ENCODE assay signal across 15 mouse cellular contexts in genomic region chr3:96698993-96699690, GRCm38 (mm10). TPM values are rescaled to one million over a fixed set of nuclear protein-coding genes. Genes with fewer than 3 reads are reported as not detected.
A peak's percentile ranks its signal among the peaks of the same experiment; 100 is the strongest.
DNase-seq lines count a peak whose midpoint lies in the region; ATAC-seq and TF ChIP-seq lines count a peak whose summit lies in the region.
"Had no signal": no experiment of that assay in that cellular context is flagged by ENCODE, and none has a peak within 500 bp of the region (broad histone marks: within the 10 kb centered on the region; RNA-seq: fewer than 3 reads in every experiment).

No protein-coding gene starts in this region.

- DNase-seq in embryo, embryonic 11 days = peak; percentile 31
- no peak for DNase-seq in embryo, embryonic 9.5 days (ENCODE audit: extremely low spot score)
- peak; percentile 25 to 43 for DNase-seq in kidney, postnatal 4 days
- DNase-seq in kidney, postnatal 25 days = no peak
- DNase-seq in testis, postnatal 10 days (ENCODE audit: low spot score) = no peak
- no peak for DNase-seq in gastrocnemius, postnatal 4 days (ENCODE audit: low spot score in 2 of 2)
- DNase-seq: B cell, adult 2 months; heart, adult 18-20 months; liver; lung, embryonic 14.5 days had no signal

- no peak for TF ChIP-seq CTCF in testis, adult 2 months (IDR thresholded peaks at IDR 0.05; ENCODE audit: control insufficient read depth, insufficient read depth, insufficient replicate concordance, low read depth, low read length)

- H3K27me3 ChIP-seq in testis, adult 2 months (ENCODE audit: control insufficient read depth, insufficient read depth, low read length) = no peaks in the 10 kb centered on the region
- H3K27me3 ChIP-seq: intestine, embryonic 15.5 days had no signal

- no peak for TF ChIP-seq POLR2A in testis, adult 2 months (IDR thresholded peaks at IDR 0.05; ENCODE audit: control insufficient read depth, low read depth, low read length)

- no peak overlapping the region for H3K27ac ChIP-seq in testis, adult 2 months (ENCODE audit: control insufficient read depth, insufficient read depth, low read depth, low read length)
- H3K27ac ChIP-seq: intestine, embryonic 15.5 days had no signal

- H3K4me1 ChIP-seq in testis, adult 2 months (ENCODE audit: control insufficient read depth, insufficient read depth, low read length) = peaks cover 13% of the 10 kb centered on the region

- no peak for ATAC-seq in CD4-positive, CD25-positive, alpha-beta regulatory T cell, adult 4 months
- ATAC-seq: intestine, embryonic 15.5 days had no signal

- H3K36me3 ChIP-seq in testis, adult 2 months (ENCODE audit: control insufficient read depth, insufficient read depth, low read length) = no peaks in the 10 kb centered on the region

- peak overlapping the region; percentile 73 for H3K4me3 ChIP-seq in testis, adult 2 months (ENCODE audit: control insufficient read depth, low read depth, low read length)
- H3K4me3 ChIP-seq: intestine, embryonic 15.5 days had no signal

RNA-seq across cellular contexts. Expression of gene Pias3, which starts 3.0 kb away (rescaled TPM):
- 6.9 and 7.2 TPM in 2 replicates for polyA plus RNA-seq in testis, adult 2 months (2012; rRNA removed)
- 10 to 100 TPM; 30.7 to 33.3 TPM for total RNA-seq in gastrocnemius, postnatal 4 days (2021)
- polyA plus RNA-seq in CD4-positive, CD25-positive, alpha-beta regulatory T cell, adult 4 months (2017; shearing (Covaris generic)) = 10 to 100 TPM; 41.9 to 83.2 TPM

RNA-seq across cellular contexts. Expression of gene Nudt17, which starts 9.2 kb away (rescaled TPM):
- polyA plus RNA-seq in testis, adult 2 months (2012; rRNA removed) = 2.1 TPM in 2 replicates
- total RNA-seq in gastrocnemius, postnatal 4 days (2021) = 1 to 10 TPM; 1.3 to 1.7 TPM
- 1 to 10 TPM in 1 of 2 experiments, under 1 TPM in 1; 0.87 to 1.9 TPM for polyA plus RNA-seq in CD4-positive, CD25-positive, alpha-beta regulatory T cell, adult 4 months (2017; shearing (Covaris generic))
- total RNA-seq: common myeloid progenitor, adult 5-6 weeks had no signal

RNA-seq across cellular contexts. Expression of gene Polr3c, which starts 28.3 kb away (rescaled TPM):
- 40.1 and 40.4 TPM in 2 replicates for polyA plus RNA-seq in testis, adult 2 months (2012; rRNA removed)
- total RNA-seq in gastrocnemius, postnatal 4 days (2021) = 10 to 100 TPM; 23.6 to 24.5 TPM
- 10 to 100 TPM; 59.7 to 80.3 TPM for polyA plus RNA-seq in CD4-positive, CD25-positive, alpha-beta regulatory T cell, adult 4 months (2017; shearing (Covaris generic))

RNA-seq across cellular contexts. Expression of gene Rnf115, which starts 28.3 kb away (rescaled TPM):
- polyA plus RNA-seq in testis, adult 2 months (2012; rRNA removed) = 8.4 and 9.4 TPM in 2 replicates
- total RNA-seq in gastrocnemius, postnatal 4 days (2021) = 10 to 100 TPM; 45.1 to 50.6 TPM
- 10 to 100 TPM; 42.2 to 45.5 TPM for polyA plus RNA-seq in CD4-positive, CD25-positive, alpha-beta regulatory T cell, adult 4 months (2017; shearing (Covaris generic))

RNA-seq across cellular contexts. Expression of gene Ankrd35, which starts 29.2 kb away (rescaled TPM):
- 0.48 and 0.52 TPM in 2 replicates for polyA plus RNA-seq in testis, adult 2 months (2012; rRNA removed)
- total RNA-seq in gastrocnemius, postnatal 4 days (2021) = 1 to 10 TPM; 2.0 to 2.6 TPM
- polyA plus RNA-seq in CD4-positive, CD25-positive, alpha-beta regulatory T cell, adult 4 months (2017; shearing (Covaris generic)) = not detected
- total RNA-seq: common myeloid progenitor, adult 5-6 weeks; megakaryocyte progenitor cell, adult 5-6 weeks had no signal

Comparison
In these comparisons a context has a peak if more than half of its experiments do, and no peak if none do; other contexts are left out.
1. DNase-seq: peak in embryo, embryonic 11 days (single experiment) and kidney, postnatal 4 days (2 of 2); none in embryo, embryonic 9.5 days (single experiment), kidney, postnatal 25 days (0 of 2), testis, postnatal 10 days (single experiment) and gastrocnemius, postnatal 4 days (0 of 2).